Mouse (Mus musculus) frontal cortex, postnatal 10 days (tissue): ENCODE measurements at regions not wholly inside any gene's neighbourhood (a gene's known extent, or its start where the extent isn't known, plus 50 kb on each side); places are given as distances from the start of the nearest gene placed in this dataset.

ENCODE experiments used
- DNase-seq, 2 experiments: peaks; one replicate each; pipeline ENCODE4 v3.0.0; 2022; ENCODE audit warnings: low spot score in 2 of 2, mixed read lengths in 1 of 2

DNA sequence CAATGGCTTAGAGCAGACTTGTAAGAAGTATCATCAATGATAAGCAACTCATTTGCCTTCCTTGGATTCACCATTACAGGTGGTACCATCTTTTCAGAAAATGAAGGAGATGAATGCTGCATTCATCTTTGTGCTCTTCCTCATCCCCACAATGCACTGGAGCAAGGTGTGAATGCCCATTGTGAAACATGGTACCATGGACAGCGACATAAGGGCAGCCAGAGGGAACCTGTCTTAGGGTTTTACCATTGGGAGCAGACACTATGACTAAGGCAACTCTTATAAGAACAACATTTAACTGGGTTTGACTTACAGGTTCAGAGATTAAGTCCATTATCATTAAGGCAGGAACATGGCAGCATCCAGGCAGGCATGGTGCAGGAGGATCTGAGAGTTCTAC, 60.1 kb upstream of the Kcnj6 start:
- no peak for DNase-seq

DNA sequence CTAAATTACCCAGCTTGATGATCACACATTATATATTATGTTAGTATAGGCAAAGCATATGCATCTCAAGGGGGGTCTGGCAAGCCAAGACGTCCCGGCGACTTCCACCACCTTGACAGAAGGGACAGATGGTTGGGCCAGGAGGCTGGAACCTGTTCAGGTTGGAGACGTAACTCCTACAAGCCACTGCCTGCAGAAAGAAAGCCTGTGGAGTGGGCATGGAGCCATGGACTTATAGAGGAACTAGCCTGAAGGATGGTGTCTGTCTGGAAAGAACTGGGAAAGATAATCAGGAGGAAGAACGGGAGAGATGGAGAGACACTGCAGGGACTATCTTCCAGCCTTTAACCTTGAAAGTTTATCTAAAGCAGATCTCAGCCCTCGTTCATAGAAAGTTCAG, 66.9 kb upstream of the Kcnj6 start:
- DNase-seq = no peak

DNA sequence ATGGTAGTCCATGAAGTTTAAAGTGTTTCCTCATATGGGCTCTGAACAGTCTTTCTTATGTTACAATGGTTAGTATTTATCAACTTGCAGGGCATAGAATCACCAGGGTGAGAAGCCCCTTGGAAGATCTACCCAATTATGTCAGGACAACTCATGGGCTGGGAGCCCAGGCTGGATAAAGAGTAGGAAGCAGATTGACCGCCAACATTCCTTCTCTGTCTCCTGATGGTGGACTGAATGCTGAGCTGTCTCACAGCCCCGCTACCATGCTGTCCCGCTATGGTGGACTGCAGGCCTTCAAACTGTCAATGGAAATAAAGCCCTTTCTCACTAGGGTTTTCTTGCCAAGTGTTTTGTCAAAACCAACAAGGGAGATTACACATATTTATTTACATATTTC, 69.2 kb upstream of the Kcnj6 start:
- DNase-seq = no peak

DNA sequence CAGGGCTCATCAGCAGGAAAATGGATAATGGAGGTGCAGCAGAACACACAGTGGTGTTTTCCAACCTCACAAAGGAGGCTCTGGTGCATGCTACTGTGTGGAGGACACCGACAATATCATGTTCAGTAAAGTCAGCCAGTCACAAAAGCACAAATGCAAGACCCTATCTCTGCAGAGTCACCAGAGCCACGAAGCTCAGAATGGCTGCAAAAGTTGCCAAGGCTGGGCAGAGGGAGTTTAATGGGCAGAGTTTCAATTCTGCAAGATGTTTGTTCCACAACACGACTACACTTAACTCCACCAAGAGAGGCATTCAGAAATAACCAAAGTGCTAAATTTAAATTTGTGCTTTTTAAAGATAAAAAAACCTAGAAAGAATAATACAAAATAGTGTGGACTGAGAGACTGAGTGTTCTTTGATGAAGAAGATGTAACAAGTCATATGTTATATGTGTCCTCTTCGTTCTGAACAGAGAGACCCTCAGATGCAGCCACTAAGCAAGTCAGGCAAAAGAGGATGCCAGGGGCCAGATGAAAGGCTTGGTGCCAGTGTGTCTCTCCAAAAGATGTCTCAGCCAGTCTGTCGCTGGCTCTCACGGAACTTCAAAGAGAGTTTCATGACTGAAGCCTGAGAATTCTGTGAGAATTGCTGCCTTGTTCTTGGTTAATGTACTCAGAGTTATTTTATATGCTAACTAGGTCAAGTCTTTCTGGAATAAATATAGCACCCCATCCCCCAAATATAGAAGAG, 95.1 kb upstream of the Kcnj6 start:
- no peak for DNase-seq

DNA sequence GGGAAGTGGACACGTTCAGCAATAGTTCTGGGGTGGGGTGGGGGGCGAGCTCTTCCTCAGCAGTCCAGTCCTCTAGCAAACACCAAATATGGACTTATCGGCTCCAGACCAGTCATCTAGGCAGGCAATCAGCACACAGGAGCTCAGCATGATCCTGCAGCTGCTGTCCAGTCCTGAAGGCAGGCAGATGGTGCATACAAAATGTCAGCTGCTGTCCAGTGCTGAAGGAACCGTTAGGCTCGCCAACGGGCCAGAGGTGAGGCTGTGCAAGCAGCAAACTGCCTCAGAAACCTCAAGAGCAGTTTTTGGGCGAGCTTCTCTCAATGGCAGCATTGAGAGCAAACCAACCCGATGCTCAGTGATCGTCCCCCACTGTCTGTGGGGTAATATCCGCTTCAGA, 96.3 kb upstream of the Kcnj6 start:
- no peak for DNase-seq

DNA sequence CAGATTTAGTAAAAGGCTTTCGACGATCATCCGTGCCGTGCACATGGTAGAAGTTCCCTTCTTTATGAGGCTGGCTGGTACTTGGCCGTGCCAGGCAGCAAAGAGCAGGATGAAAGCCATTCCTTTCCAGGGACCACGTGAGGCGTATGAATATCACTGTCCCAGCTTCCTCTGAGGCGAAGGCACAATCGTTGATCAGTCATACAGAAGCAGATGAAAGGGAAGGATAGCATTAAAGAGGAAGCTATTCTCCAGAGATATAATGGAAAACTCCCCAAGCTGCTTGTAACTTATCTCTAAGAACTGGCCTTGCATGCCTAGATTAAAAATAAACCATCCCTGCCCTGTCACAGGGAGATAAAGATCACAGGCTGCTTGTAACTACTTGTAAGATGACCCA, 103.5 kb upstream of the Kcnj6 start:
- DNase-seq = no peak

DNA sequence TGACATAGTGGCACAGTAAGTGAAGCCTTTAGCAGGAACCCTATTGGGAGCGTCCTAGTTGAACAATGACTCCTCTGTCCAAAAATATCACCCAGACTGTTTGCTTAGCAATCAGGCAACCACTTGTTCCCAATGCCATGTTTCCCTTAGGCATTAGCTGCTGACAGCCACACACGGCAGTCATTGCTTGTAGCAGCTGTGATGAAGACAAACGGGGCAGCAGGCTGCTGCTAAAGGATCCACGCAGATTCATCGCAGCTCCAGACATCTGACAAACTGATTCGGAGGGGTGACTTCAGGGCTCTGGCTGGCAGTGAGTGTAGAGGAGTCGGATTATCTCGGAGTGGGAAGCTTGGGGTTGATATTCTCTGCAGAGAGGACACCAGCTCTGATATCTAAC, 120.0 kb upstream of the Kcnj6 start:
- no peak for DNase-seq

DNA sequence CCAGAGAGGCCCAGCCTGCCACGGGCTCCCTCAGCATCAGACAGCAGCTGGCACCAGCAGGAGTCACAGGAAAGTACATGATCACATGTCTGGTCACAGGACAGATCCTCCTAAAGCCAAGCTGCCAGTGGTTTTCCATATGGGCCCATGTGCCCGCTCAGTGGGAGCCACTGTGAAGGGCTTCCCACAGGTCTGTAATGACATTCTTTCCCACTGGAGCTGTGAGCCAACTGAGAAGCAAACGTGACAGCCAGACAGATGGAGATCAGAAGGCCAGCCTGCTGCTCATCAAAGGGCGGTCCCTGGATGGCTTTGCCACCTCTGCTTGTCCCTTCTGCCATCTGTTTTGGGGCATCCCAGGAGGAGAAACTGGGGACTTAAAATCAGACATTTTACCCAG, 121.8 kb upstream of the Kcnj6 start:
- no peak for DNase-seq

DNA sequence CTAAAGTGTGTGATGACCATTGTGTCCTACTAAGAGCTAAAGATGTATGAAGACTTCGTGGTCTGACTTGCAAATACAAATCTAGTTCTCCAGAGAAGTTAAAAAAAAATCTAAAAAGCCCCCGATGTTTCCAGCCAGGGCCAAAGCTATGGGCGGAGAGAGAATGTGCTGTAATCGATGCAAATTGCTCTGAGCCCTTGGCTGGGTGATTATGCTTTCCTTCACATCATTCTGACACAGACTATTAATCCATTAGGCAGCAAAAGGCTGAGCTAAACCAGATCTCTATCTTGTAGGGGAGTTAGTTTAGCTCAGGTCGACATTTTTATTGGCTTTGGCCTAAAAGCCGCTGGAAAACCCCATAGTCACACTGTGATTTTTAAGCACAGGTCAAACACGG, 124.5 kb upstream of the Kcnj6 start:
- DNase-seq = no peak

DNA sequence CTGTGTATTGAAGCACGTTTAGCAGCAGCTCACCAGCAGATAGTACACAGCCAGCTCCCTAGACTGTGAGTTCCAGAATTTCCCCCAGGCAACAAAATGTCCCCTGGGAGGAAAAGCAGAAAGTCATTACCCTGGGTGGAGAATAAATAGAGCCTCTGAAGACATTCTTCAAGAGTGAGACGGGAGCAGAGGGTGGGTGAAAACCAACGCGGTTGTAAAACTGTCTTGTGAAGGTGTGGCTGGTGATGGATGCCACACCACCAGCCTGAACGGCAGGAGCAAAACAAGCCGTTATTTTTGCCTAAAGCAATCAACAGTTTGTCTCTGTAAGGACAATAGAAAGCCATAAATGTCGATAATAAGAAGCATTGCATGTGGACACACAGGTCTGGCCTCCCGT, 129.7 kb upstream of the Kcnj15 start:
- DNase-seq = no peak

DNA sequence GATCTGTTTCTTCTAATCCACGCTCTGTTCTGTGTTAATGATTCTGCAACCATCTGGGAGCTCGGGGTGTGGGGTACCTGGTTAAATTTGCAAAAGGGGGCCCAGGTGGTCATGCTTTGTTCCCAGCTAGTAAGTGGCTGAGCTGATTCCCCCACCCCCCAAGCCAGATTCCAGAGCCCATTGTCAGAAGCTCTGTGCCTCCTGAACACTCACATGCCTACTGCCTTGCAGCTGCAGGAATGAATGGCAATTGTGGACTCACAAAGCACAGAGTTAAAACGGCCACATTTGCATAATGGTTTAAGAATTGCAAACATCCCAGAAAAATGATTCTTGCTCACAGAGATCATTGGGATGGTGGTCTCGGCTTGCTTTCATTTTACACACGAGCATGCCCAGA, 125.5 kb upstream of the Kcnj15 start:
- DNase-seq = no peak

DNA sequence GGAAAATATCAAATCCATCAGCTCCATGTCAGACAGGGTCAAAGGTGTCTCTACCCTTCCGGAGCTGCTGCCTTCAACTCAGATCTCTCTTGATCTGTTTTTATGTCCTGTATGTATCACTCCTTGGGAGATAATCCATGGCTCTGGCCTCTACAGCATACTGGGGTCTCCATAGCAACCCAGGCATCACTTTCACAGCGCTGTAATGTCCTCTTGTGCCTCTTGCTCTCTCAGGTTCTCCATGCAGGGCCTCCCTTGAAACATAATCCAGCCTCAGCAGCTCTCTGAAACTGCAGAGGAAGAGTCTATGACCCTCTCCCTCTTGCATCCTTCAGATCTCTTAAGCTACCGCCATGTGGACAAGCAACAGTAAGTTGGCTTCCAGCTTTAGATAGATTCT, 118.5 kb upstream of the Kcnj15 start:
- DNase-seq = no peak

DNA sequence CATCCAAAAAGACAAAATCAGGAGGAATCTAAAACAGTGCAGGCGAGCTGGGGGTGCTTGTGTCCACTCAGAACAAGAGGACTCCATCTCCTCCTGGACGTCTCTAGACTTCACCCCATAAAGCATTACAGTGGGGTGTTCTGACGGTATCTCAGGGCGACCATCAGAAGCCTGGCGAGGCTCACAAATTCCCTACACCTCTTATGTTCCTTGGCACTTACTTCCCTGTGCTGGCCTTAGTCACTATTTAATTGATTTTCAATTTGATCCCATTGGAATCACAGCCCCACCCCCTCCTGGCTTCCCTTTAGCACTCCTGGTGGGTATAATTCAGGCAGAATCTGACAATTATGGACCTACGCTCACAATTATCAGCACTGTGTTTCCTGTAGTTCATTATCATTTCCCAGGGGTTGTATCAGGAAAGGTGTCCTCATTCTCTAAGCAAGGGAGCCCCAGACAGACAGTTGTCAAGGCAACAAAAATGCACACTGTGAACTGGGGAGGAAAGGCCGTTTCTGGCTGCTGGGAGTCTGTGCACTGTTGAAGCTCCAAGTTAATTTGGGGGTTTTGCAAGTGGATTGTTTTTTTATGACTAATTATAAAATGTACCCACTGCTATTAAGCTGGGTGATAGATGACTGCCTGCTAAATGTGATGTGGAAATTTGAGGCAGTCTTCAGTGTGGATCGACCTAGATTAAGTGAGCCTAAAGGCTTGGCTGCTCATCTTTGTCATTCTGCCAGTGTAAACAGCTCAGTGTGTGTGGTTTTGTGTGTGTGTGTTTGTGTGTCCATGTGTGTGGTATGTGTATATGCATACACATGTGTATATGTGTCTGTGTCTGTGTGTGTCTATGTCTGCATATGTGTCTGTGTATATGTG, 115.6 kb upstream of the Kcnj15 start:
- DNase-seq = no peak

DNA sequence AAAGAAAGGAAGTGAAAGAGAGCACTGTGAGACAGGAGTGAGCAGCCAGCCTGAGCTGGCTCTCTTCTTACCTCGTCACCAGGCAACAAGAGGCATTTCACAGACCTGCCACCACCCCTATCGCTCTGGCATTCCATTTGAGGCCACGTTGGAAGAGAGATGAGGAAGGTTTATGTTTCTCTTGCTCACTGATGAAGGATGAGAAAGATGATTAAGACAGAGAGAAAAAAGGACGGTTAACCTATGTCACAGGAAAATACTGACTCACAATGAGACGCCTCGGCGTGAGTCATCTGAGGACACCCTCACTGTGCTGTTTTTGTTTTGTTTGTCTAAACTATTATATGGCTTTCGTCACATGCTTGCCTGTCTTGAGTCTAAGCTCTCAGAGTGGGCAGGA, 106.9 kb upstream of the Kcnj15 start:
- no peak for DNase-seq

DNA sequence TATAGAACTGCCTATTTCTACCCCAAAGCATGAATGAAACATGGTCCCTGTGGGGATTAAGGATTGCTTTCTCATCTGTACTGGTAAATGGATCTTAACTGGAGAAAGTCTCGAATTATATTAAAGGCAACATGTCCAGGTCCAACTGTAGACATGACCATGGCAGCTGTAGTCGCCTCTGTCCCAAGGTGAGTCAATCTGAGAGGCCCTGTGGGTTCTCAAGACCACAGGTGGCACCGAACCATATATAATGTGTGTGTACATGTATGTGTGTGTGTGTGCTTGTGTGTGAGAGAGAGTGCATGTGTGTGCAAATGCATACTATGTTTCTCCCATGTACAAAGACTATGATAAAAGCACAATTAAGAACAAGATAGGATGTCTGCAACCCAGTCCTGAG, 105.9 kb upstream of the Kcnj15 start:
- no peak for DNase-seq

DNA sequence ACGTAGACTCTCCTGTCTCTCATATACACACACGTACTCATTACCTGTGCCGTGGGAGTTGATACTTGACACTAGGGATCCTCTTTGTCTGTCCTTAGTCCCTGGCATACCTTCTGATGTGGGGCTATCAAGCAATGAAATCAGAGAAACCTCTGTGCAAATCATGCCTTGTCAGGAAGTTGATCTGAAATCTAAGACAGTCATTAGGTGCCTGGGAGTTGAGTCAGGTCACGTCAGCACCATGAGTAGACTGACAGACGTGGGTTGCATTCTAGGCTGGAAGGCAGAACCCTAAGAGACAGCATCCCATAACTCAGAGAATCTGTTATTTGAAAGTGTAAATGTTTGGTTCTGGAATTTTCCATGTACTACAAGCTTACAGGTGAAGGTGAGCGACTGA, 105.4 kb upstream of the Kcnj15 start:
- no peak for DNase-seq

DNA sequence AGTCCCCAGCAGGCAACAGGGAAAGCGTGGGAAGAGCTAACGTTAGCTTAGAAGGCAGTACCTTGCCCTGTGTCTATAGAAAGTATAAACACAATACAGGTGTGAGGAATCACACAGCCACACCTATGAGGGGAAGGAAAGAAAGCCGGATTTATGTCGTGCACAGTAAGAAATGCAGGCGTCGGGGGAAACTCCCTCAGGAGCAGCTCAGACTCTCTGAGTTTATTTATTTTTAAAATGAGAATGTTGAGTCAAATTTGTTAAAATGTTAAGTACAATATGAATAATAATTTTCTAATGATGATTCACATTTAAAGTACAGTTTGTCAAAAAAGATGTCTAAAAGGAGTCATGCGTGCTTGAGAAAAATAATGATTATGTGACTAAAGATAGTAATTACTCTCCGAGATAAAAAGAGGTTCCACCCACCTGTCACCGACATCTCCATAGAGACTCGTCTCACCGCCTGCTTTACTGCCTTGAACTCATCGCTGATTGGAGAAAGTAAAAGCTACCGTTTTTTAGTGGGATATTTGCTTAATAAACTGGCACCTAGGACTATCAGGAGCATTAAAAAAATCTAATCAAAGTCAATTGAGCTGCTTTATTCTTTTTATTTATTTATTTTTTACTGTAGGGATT, 104.5 kb upstream of the Kcnj15 start:
- DNase-seq = no peak

DNA sequence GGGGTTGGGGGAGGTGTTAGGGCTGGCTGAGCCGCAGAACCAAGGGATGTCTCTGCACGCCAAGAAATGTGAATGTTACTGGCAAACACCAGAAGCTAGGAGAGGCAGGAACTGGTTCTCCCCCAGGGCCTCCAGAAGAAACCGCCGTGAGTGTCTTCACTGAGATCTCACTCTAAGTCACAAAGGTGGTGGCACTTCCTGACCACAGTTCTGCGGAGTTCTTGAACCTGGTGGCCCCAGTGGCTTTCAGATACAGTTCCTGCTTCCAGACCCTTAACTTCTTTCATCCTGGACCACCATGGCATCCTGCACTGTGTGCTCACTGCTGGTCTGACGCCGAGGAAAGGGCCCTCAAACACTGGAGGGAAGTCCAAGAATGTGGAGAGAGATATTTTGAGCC, 89.0 kb upstream of the Kcnj15 start:
- no peak for DNase-seq

DNA sequence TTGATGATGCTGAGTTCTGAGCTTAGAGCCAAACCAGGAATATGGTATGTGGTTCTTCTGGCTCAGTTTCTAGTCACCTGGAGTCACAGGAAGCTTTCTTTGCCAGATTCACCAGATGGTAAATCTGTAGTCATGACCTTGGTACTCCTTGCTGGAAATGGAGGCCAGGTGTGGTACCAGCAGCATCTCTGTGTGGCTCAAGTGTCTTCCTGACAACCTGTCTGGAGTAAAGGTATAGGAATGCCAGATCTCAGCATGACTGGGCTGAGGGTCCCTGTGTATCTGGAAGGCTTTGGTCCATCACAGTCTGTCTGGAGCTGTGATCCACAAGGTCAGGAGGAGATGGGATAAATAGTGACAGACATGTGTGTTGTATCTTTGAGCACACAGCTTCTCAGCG, 88.0 kb upstream of the Kcnj15 start:
- no peak for DNase-seq

DNA sequence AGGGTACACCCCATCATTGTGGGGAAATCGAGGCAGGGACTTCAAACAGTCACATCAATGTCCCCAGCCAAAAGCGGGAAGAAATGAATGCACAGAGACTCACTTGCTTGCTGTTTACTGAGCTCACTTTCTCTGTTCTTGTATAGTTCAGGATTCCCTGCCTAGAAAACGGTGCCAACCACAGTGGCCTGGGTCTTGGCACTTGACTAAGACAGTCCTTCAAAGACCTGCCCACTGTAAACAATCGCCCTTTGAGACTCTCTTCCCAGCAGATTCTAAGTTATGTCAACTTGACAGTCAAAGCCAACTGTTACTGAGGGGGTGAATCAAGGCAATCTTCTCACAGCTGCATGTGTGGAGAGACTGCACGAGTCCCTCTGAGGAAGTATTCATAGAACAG, 76.8 kb upstream of the Kcnj15 start:
- DNase-seq = no peak

DNA sequence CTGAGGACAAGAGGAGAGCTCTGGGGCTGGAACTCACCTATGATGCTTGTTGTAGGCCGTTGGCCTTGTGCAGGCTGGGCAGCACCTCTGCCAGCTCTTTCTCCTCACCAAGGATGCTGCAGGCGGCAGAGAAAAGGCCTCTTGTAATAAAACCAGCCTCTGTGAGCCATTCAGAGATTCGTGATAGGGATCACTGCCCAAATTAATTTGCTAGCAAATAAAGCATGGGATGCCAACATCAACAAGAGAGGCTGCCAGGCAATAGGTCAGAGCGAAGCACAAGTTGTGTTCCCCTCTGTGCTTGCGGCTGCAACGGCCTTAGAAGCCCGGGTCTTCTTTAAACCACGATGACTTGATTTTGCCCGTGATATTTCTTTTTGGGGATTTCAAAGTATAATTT, 72.0 kb upstream of the Kcnj15 start:
- no peak for DNase-seq

DNA sequence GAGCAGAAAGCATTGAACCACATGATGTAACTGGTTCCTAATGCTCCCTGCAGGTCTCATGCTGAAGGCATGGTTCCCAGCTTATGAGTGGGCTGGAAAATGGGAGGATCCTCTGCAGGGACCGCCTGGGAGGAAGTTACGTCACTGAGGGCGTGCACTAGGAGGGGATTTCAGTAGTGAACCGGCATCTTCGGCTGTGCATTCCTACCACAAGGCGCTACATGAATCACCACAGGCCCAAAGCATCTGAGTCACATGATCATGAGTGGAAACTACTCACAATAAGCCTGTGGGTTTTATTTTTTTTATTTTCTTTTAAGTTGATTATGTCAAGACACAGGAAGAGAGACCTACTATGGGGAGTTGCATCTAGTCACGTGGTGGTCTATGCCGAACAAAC, 68.2 kb upstream of the Kcnj15 start:
- no peak for DNase-seq

DNA sequence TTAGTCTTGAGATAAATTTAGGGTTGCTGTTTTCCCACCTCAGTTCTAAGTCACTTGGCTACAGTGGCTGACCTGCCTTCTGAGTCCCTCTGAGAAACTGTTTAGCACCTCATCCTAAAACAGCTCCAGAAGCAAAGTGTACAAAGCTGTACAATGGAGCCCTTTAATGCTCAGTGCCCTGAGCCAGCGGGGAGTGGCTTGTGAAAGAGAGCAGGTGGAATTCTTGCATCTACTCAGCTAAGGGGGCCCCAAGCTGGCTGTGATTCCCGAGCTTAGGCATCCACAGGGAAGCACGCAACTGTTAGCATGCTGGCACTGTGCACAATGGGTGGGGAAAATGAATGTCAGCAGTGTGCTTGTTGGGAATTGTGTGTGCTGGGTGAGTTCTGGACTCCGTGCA, 63.2 kb upstream of the Kcnj15 start:
- no peak for DNase-seq
